Mouse (Mus musculus): ENCODE results near the gene Dync1li2.

Gene Dync1li2

GRCm38 (mm10) chr8:104413770-104414169 is 29.1 kb downstream of the Dync1li2 start:
- no peak for DNase-seq

GRCm38 (mm10) chr8:104412805-104413532 is 29.9 kb downstream of the Dync1li2 start:
- DNase-seq: no peak

- no peak for DNase-seq
Observed at GRCm38 (mm10) chr8:104411972-104412371, 30.9 kb downstream of the Dync1li2 start.

GRCm38 (mm10) chr8:104411468-104411867 is 31.4 kb downstream of the Dync1li2 start:
- no peak for DNase-seq

GRCm38 (mm10) chr8:104410628-104411273 is 32.1 kb downstream of the Dync1li2 start:
- no peak for DNase-seq

GRCm38 (mm10) chr8:104408328-104409110 is 34.3 kb downstream of the Dync1li2 start:
- DNase-seq: no peak

GRCm38 (mm10) chr8:104406340-104407128 is 36.3 kb downstream of the Dync1li2 start:
- no peak for DNase-seq

- DNase-seq: no peak
Observed at GRCm38 (mm10) chr8:104405430-104406187, 37.2 kb downstream of the Dync1li2 start.

- no peak for DNase-seq
Observed at GRCm38 (mm10) chr8:104403596-104403995, 39.3 kb downstream of the Dync1li2 start.

GRCm38 (mm10) chr8:104395703-104396357 is 47.0 kb downstream of the Dync1li2 start, which contains the start of gene Cmtm4:
Gene Cmtm4, minus strand, starts transcription at chr8:104395807.
- peak; percentile 50 for DNase-seq

GRCm38 (mm10) chr8:104394801-104395702 is 47.8 kb downstream of the Dync1li2 start:
- peak; percentile 53 for DNase-seq

GRCm38 (mm10) chr8:104393767-104394166 is 49.1 kb downstream of the Dync1li2 start:
- no peak for DNase-seq

- no peak for DNase-seq
Observed at GRCm38 (mm10) chr8:104393139-104393538, 49.7 kb downstream of the Dync1li2 start.

GRCm38 (mm10) chr8:104390245-104390644 is 52.6 kb downstream of the Dync1li2 start:
- no peak for DNase-seq

GRCm38 (mm10) chr8:104387980-104388379 is 54.9 kb downstream of the Dync1li2 start:
- DNase-seq: no peak

GRCm38 (mm10) chr8:104387501-104387900 is 55.3 kb downstream of the Dync1li2 start:
- no peak for DNase-seq

- DNase-seq: no peak
Observed at GRCm38 (mm10) chr8:104386693-104387092, 56.2 kb downstream of the Dync1li2 start.

- no peak for DNase-seq
Observed at GRCm38 (mm10) chr8:104383977-104384376, 58.9 kb downstream of the Dync1li2 start.

- no peak for DNase-seq
Observed at GRCm38 (mm10) chr8:104383296-104383695, 59.6 kb downstream of the Dync1li2 start.

GRCm38 (mm10) chr8:104380961-104381411 is 61.9 kb downstream of the Dync1li2 start:
- peak; percentile 39 for DNase-seq

Data from cerebellum, adult 11 months (tissue).